Mouse (Mus musculus) midbrain, embryonic 12.5 days (tissue): Measurements from ENCODE around the gene Klhdc8b. TPM values are rescaled to one million over a fixed set of nuclear protein-coding genes. Genes with fewer than 3 reads are reported as not detected.

Experiments used
- ATAC-seq: fragments of 200-750 bp; cut with Nextera tagmentation; 2 replicates; pipeline ENCODE4 v1.8.0; 2017; ENCODE audit warnings: low read depth, moderate TSS enrichment, moderate library complexity; ENCODE audit not compliant: low FRiP score
- H3K27ac ChIP-seq: fragments of 300-500 bp; sonication (generic); replicated peaks from 2 replicates; pipeline ENCODE4 v1.5.1; 2016; ENCODE audit warnings: mild to moderate bottlenecking
- H3K27me3 ChIP-seq: fragments of 300-500 bp; sonication (generic); 2 replicates; pipeline ENCODE4 v1.6.1; 2016; ENCODE audit warnings: mild to moderate bottlenecking
- H3K36me3 ChIP-seq: fragments of 300-500 bp; sonication (generic); 2 replicates; pipeline ENCODE4 v1.6.1; 2016
- H3K4me1 ChIP-seq: fragments of 300-500 bp; sonication (generic); 2 replicates; pipeline ENCODE4 v1.6.1; 2016
- H3K4me2 ChIP-seq: fragments of 300-500 bp; sonication (generic); replicated peaks from 2 replicates; pipeline ENCODE4 v1.6.1; 2016; ENCODE audit warnings: mild to moderate bottlenecking, moderate library complexity
- H3K4me3 ChIP-seq: fragments of 300-500 bp; sonication (generic); 2 replicates; pipeline ENCODE4 v1.5.1; 2016; ENCODE audit warnings: mild to moderate bottlenecking
- H3K9ac ChIP-seq: fragments of 300-500 bp; sonication (generic); replicated peaks from 2 replicates; pipeline ENCODE4 v1.6.1; 2016; ENCODE audit warnings: mild to moderate bottlenecking, moderate library complexity
- H3K9me3 ChIP-seq: fragments of 300-500 bp; sonication (generic); 2 replicates; pipeline ENCODE4 v1.6.1; 2016; ENCODE audit warnings: mild to moderate bottlenecking
- WGBS: fragments of 180-500 bp; shearing (Covaris S2); methylation state at CpG from one replicate; pipeline ENCODE4 v1.1.7; 2016; 5-methylcytosine and 5-hydroxymethylcytosine counted together
- polyA plus RNA-seq: library from polyadenylated mRNA; unstranded; fragments of >200 nt; fragmentation: Nextera tagmentation; extraction: Ambion mirVana; gene quantifications from 2 replicates; pipeline ENCODE4 v1.2.1, GENCODE M21; 2016

The Klhdc8b gene
- polyA plus RNA-seq, 1 experiment from 2014 or later, result 60.7 TPM

DNA sequence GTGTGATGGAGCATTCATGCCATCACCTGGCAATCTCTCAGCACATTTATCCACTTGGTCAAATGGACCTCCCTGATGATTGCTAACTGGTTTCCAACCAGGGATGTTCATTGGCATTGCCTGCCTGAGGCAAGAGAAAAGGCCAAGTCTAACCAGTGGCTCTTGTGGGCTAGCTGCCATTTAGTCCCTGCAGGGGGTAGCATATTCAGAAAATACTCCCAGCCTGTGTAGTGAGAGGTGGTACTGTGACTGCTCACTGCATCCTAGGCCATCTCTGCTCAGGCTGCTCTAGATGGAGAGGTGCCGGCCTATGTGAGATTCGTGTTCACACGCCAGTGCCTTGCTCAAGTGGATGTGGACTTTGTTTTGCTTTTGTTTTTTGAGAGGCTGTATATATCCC is 63.1 kb downstream of the Klhdc8b start:
- no peak overlapping the region for H3K9ac ChIP-seq
- H3K4me2 ChIP-seq, result no peak overlapping the region
- peaks cover 11% of the 10 kb centered on the region for H3K4me1 ChIP-seq
- no peak overlapping the region for H3K4me3 ChIP-seq
- peaks cover 5% of the 10 kb centered on the region for H3K36me3 ChIP-seq
- no peaks in the 10 kb centered on the region for H3K27me3 ChIP-seq
- 90% methylated on average over 3 of the region's 3 CpGs for WGBS
- ATAC-seq, result no peak
- no peak overlapping the region for H3K27ac ChIP-seq
- H3K9me3 ChIP-seq, result no peaks in the 10 kb centered on the region

Other genes with a start within 250 kb of the Klhdc8b start
- gene Dag1, start 197.6 kb downstream of the Klhdc8b start, polyA plus RNA-seq, result 64.7 and 67.0 TPM in 2 replicates
- 67.9 and 78.4 TPM in 2 replicates for gene Nicn1, start 171.2 kb downstream of the Klhdc8b start, polyA plus RNA-seq
- gene Amt, start 164.7 kb downstream of the Klhdc8b start, polyA plus RNA-seq, result 25.0 and 30.0 TPM in 2 replicates
- 324 and 379 TPM in 2 replicates for gene Rhoa, start 155.5 kb downstream of the Klhdc8b start, polyA plus RNA-seq
- gene Tcta, start 155.4 kb downstream of the Klhdc8b start, polyA plus RNA-seq, result 39.9 and 41.7 TPM in 2 replicates
- 656 and 692 TPM in 2 replicates for gene Gpx1, start 122.7 kb downstream of the Klhdc8b start, polyA plus RNA-seq
- gene Usp4, start 113.7 kb downstream of the Klhdc8b start, polyA plus RNA-seq, result 135 and 142 TPM in 2 replicates
- gene 1700102P08Rik, start 68.8 kb downstream of the Klhdc8b start, polyA plus RNA-seq, result 1.7 and 2.4 TPM in 2 replicates
- gene Ccdc36, start 33.1 kb downstream of the Klhdc8b start, polyA plus RNA-seq, result 1.3 and 1.7 TPM in 2 replicates
- not detected in 2 replicates for gene BC048562, start 25.1 kb downstream of the Klhdc8b start, polyA plus RNA-seq
- gene Ccdc71, start 1.1 kb downstream of the Klhdc8b start, polyA plus RNA-seq, result 51.4 and 52.6 TPM in 2 replicates
- 42.2 and 44.0 TPM in 2 replicates for gene Lamb2, start 18.2 kb upstream of the Klhdc8b start, polyA plus RNA-seq
- 111 and 116 TPM in 2 replicates for gene Usp19, start 29.0 kb upstream of the Klhdc8b start, polyA plus RNA-seq
- 83.7 and 86.3 TPM in 2 replicates for gene Qars, start 46.1 kb upstream of the Klhdc8b start, polyA plus RNA-seq
- 175 and 178 TPM in 2 replicates for gene Qrich1, start 55.2 kb upstream of the Klhdc8b start, polyA plus RNA-seq
- gene Impdh2, start 98.7 kb upstream of the Klhdc8b start, polyA plus RNA-seq, result 133 and 143 TPM in 2 replicates
- 56.9 and 58.8 TPM in 2 replicates for gene Ndufaf3, start 105.9 kb upstream of the Klhdc8b start, polyA plus RNA-seq
- gene Dalrd3, start 108.3 kb upstream of the Klhdc8b start, polyA plus RNA-seq, result 251 and 260 TPM in 2 replicates
- gene Wdr6, start 117.2 kb upstream of the Klhdc8b start, polyA plus RNA-seq, result 288 and 293 TPM in 2 replicates
- gene P4htm, start 136.1 kb upstream of the Klhdc8b start, polyA plus RNA-seq, result 14.7 and 16.4 TPM in 2 replicates
- 60.3 and 64.8 TPM in 2 replicates for gene Arih2, start 187.8 kb upstream of the Klhdc8b start, polyA plus RNA-seq
- 36.6 and 38.6 TPM in 2 replicates for gene Slc25a20, start 200.5 kb upstream of the Klhdc8b start, polyA plus RNA-seq
- gene Prkar2a, start 227.7 kb upstream of the Klhdc8b start, polyA plus RNA-seq, result 57.1 and 67.6 TPM in 2 replicates